Mouse (Mus musculus) midbrain, postnatal 0 days (tissue): Measurements from ENCODE around the gene Rps23. TPM values are rescaled to one million over a fixed set of nuclear protein-coding genes. Genes with fewer than 3 reads are reported as not detected.

Experiments used
- ATAC-seq: fragments of 200-750 bp; cut with Nextera tagmentation; 2 replicates; pipeline ENCODE4 v1.8.0; 2017; ENCODE audit warnings: moderate number of reproducible peaks, mild to moderate bottlenecking, moderate TSS enrichment, moderate library complexity; ENCODE audit not compliant: low FRiP score
- DNase-seq: peaks from one replicate; pipeline ENCODE4 v3.0.0-alpha.2; 2015; ENCODE audit warnings: low spot score
- H3K27ac ChIP-seq: fragments of 300-500 bp; sonication (generic); 2 replicates; pipeline ENCODE4 v1.5.1; 2014; ENCODE audit warnings: low read depth, mild to moderate bottlenecking, low read length, mixed read lengths
- H3K27me3 ChIP-seq: fragments of 300-500 bp; sonication (generic); 2 replicates; pipeline ENCODE4 v1.6.1; 2014; ENCODE audit warnings: low read length, control low read depth, mixed read lengths; ENCODE audit not compliant: insufficient read depth
- H3K36me3 ChIP-seq: fragments of 300-500 bp; sonication (generic); 2 replicates; pipeline ENCODE4 v1.6.1; 2014; ENCODE audit warnings: low read length, control low read depth, mixed read lengths; ENCODE audit not compliant: insufficient read depth
- H3K4me1 ChIP-seq: fragments of 300-500 bp; sonication (generic); 2 replicates; pipeline ENCODE4 v1.6.1; 2014; ENCODE audit warnings: mild to moderate bottlenecking, control low read depth, antibody characterized with exemption, low read length, mixed read lengths; ENCODE audit not compliant: insufficient read depth
- H3K4me2 ChIP-seq: fragments of 300-500 bp; sonication (generic); 2 replicates; pipeline ENCODE4 v1.6.1; 2014; ENCODE audit warnings: low read depth, mild to moderate bottlenecking, low read length, mixed read lengths; ENCODE audit not compliant: poor library complexity, severe bottlenecking
- H3K4me3 ChIP-seq: fragments of 300-500 bp; sonication (generic); 2 replicates; pipeline ENCODE4 v1.5.1; 2014; ENCODE audit warnings: low read depth, mild to moderate bottlenecking, low read length, moderate library complexity
- H3K9ac ChIP-seq: fragments of 300-500 bp; sonication (generic); replicated peaks from 2 replicates; pipeline ENCODE4 v1.6.1; 2014; ENCODE audit warnings: mild to moderate bottlenecking, low read length, moderate library complexity, mixed read lengths; ENCODE audit not compliant: poor library complexity, severe bottlenecking
- H3K9me3 ChIP-seq: fragments of 300-500 bp; sonication (generic); 2 replicates; pipeline ENCODE4 v1.6.1; 2016; ENCODE audit warnings: low read length, control low read depth
- CTCF ChIP-seq: IDR thresholded peaks from 2 replicates; pipeline ENCODE4 v1.5.1; 2016; ENCODE audit warnings: antibody characterized with exemption, mild to moderate bottlenecking
- WGBS: fragments of 180-500 bp; shearing (Covaris S2); extraction: QIAGEN DNeasy Blood & Tissue Kit; methylation state at CpG from one replicate; pipeline ENCODE4 v1.1.7; 2014; 5-methylcytosine and 5-hydroxymethylcytosine counted together
- polyA plus RNA-seq: library from polyadenylated mRNA; unstranded; fragments of >200 nt; fragmentation: Nextera tagmentation; extraction: Ambion mirVana; gene quantifications from 2 replicates; pipeline ENCODE4 v1.2.1, GENCODE M21; 2015
- total RNA-seq: library from RNA; depleted of rRNA; stranded (reverse); fragments of >200 nt; gene quantifications from 2 replicates; pipeline ENCODE4 v1.2.3, GENCODE M21; 2014; rRNA removed

Rps23 gene
- total and polyA plus RNA-seq, 2 experiments from 2014 or later, result 140 to 183 TPM

DNA sequence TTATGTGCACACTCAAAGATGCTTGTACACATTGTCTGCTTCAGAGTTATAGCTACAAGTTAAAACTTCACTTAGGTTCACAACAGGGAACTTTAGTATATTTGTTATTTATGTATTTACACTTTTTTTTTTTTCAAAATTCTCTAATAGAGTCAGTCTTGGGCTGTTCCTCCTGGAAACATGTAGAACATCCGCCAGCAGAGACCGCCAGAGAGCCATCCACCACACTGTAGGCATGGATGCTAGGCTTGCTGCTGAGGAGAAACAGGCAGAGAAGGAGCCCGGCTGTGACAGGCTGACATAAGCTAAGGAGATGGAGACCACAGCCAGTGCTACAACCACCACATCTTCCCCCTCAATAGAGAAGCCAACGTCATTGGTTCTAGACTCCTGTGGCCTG is 44.7 kb downstream of the Rps23 start:
- DNase-seq (peak; percentile 89), ATAC-seq (peak; percentile 83; the same call in 1 of the 2 replicates)
- Histone ChIP-seq H3K27me3 (no peaks in the 10 kb centered on the region), H3K9me3 (no peaks in the 10 kb centered on the region), H3K4me3 (no peak overlapping the region), H3K4me1 (no peaks in the 10 kb centered on the region), H3K4me2 (no peak overlapping the region), H3K27ac (no peak overlapping the region), H3K36me3 (no peaks in the 10 kb centered on the region), H3K9ac (no peak overlapping the region)
- 7% methylated on average over 4 of the region's 4 CpGs for WGBS
- TF ChIP-seq CTCF, result peak; percentile 92

GRCm38 (mm10) chr13:90968940-90969339 is 46.2 kb downstream of the Rps23 start:
- Histone ChIP-seq H3K36me3 (no peaks in the 10 kb centered on the region), H3K27me3 (no peaks in the 10 kb centered on the region), H3K9ac (no peak overlapping the region), H3K4me2 (no peak overlapping the region), H3K27ac (no peak overlapping the region), H3K4me3 (no peak overlapping the region), H3K9me3 (no peaks in the 10 kb centered on the region), H3K4me1 (peaks cover 6% of the 10 kb centered on the region; the same call in 1 of the 2 replicates)
- WGBS, result 87% methylated on average over 4 of the region's 4 CpGs
- TF ChIP-seq CTCF, result no peak
- DNase-seq (no peak), ATAC-seq (no peak)

GRCm38 (mm10) chr13:90970259-90971017 is 47.7 kb downstream of the Rps23 start:
- Histone ChIP-seq H3K4me3 (no peak overlapping the region), H3K4me2 (no peak overlapping the region), H3K9me3 (no peaks in the 10 kb centered on the region), H3K27me3 (no peaks in the 10 kb centered on the region), H3K4me1 (peaks cover 6% of the 10 kb centered on the region; the same call in 1 of the 2 replicates), H3K9ac (no peak overlapping the region), H3K27ac (no peak overlapping the region), H3K36me3 (no peaks in the 10 kb centered on the region)
- ATAC-seq (no peak), DNase-seq (no peak)
- 73% methylated on average over 10 of the region's 10 CpGs for WGBS
- no peak for TF ChIP-seq CTCF

- 29% methylated on average over 7 of the region's 7 CpGs for WGBS
- Histone ChIP-seq H3K27ac (peak overlapping the region; percentile 55), H3K4me1 (peaks cover 6% of the 10 kb centered on the region; the same call in 1 of the 2 replicates), H3K27me3 (no peaks in the 10 kb centered on the region), H3K9ac (no peak overlapping the region), H3K4me2 (0 out of 2 replicates have a peak overlapping the region, but pooled peaks have one; percentile 2), H3K9me3 (no peaks in the 10 kb centered on the region), H3K36me3 (no peaks in the 10 kb centered on the region), H3K4me3 (no peak overlapping the region)
- no peak for TF ChIP-seq CTCF
- DNase-seq (no peak), ATAC-seq (peak; percentile 35; the same call in 1 of the 2 replicates)
These were observed 50.7 kb downstream of the Rps23 start for GRCm38 (mm10) chr13:90973409-90973808.

Other genes starting within 250 kb of the Rps23 start
- gene Atp6ap1l, start 17.6 kb upstream of the Rps23 start, total RNA-seq, result 0.38 and 0.90 TPM in 2 replicates
- 0.72 and 0.76 TPM in 2 replicates for gene Atp6ap1l, start 17.6 kb upstream of the Rps23 start, polyA plus RNA-seq